23 mouse cellular contexts compared by ENCODE assay signal in the genomic region with DNA sequence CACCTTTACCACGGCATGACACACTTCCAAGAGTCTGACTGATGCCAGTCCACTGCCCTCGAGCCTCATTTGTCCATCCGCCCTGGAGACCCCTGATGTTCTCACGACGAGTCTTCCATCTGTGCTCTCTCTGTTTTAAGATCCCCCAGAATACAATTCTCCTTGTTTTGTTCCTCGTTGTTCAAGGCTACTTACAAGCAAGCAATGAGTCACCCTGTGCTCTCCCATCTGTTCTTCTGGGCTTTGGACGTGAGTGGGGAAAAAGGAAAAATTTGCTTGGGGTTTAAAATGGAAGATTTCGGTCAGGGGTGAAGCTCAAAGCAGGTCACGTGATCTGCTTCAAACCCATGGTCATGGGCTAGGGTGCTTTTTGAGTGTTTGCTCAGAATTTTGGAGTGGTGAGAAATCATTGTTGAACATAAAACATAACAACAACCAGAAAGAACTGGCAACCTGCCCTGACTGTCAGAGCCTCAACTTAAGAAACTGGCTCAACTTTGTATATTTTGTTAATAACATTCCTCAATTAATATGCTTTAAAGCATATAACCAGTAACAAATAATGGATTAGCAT. TPM values are rescaled to one million over a fixed set of nuclear protein-coding genes. Genes with fewer than 3 reads are reported as not detected.
DNase-seq lines count a peak whose midpoint lies in the region; ATAC-seq and TF ChIP-seq lines count a peak whose summit lies in the region.
"Had no signal": no experiment of that assay in that cellular context is flagged by ENCODE, and none has a peak within 500 bp of the region (broad histone marks: within the 10 kb centered on the region; RNA-seq: fewer than 3 reads in every experiment).

No protein-coding gene starts in this region.

- H3K9me3 ChIP-seq in midbrain, embryonic 15.5 days, result no peaks in the 10 kb centered on the region
- H3K9me3 ChIP-seq: hindbrain, embryonic 12.5 days; kidney, embryonic 15.5 days; limb, embryonic 15.5 days; stomach, embryonic 15.5 days had no signal

- no peak overlapping the region for H3K9ac ChIP-seq in midbrain, embryonic 15.5 days
- H3K9ac ChIP-seq: hindbrain, embryonic 12.5 days; kidney, embryonic 15.5 days; limb, embryonic 15.5 days; liver, embryonic 14.5 days; stomach, embryonic 15.5 days had no signal

- H3K36me3 ChIP-seq in myocyte (ENCODE audit: control insufficient read depth, insufficient read depth), result no peaks in the 10 kb centered on the region
- no peaks in the 10 kb centered on the region for H3K36me3 ChIP-seq in midbrain, embryonic 15.5 days (replicated peaks)
- H3K36me3 ChIP-seq: hindbrain, embryonic 12.5 days; kidney, embryonic 15.5 days; limb, embryonic 15.5 days; stomach, embryonic 15.5 days had no signal

- H3K4me2 ChIP-seq in myocyte (ENCODE audit: low read depth), result no peak overlapping the region
- no peak overlapping the region for H3K4me2 ChIP-seq in midbrain, embryonic 15.5 days
- H3K4me2 ChIP-seq: hindbrain, embryonic 12.5 days; kidney, embryonic 15.5 days; limb, embryonic 15.5 days; stomach, embryonic 15.5 days had no signal

- peak; percentile 45 to 81 for DNase-seq in adrenal gland, adult (ENCODE audit: inconsistent age in 2 of 2, low spot score in 1 of 2)
- DNase-seq in adrenal gland, postnatal 25 days, result no peak
- peak; percentile 28 for DNase-seq in kidney, postnatal 10 days
- DNase-seq in kidney, postnatal 25 days, result no peak
- DNase-seq in brain, adult 2 months (ENCODE audit: low read depth, low spot score), result peak; percentile 58
- DNase-seq: cerebellum, adult 8-10 months; cerebellum, postnatal 36 days; embryo, embryonic 11 days; gastrocnemius, postnatal 14 days; heart, adult 18-20 months; kidney, adult 11 months; left cerebral cortex, postnatal 4 days; right cerebral cortex, postnatal 14 days; thymus, postnatal 25 days had no signal

- no peak for TF ChIP-seq POLR2A in myocyte (IDR thresholded peaks at IDR 0.05; ENCODE audit: insufficient read length, low read depth)

- no peak overlapping the region for H3ac ChIP-seq in myocyte (ENCODE audit: control insufficient read depth, insufficient read length)

- WGBS in midbrain, embryonic 15.5 days, result 79% methylated on average over 9 of the region's 9 CpGs

- no peak overlapping the region for H3K27ac ChIP-seq in midbrain, embryonic 15.5 days
- H3K27ac ChIP-seq: hindbrain, embryonic 12.5 days; kidney, embryonic 15.5 days; limb, embryonic 15.5 days; liver, embryonic 14.5 days; macrophage; stomach, embryonic 15.5 days had no signal

- peaks cover 7% of the 10 kb centered on the region for H3K27me3 ChIP-seq in myocyte (ENCODE audit: control insufficient read depth, insufficient read depth, insufficient read length)
- H3K27me3 ChIP-seq in midbrain, embryonic 15.5 days (replicated peaks), result no peaks in the 10 kb centered on the region
- H3K27me3 ChIP-seq: hindbrain, embryonic 12.5 days; stomach, embryonic 15.5 days had no signal

- no peaks in the 10 kb centered on the region for H3K79me2 ChIP-seq in myocyte (ENCODE audit: control insufficient read depth, insufficient read depth)

- peaks cover 8% of the 10 kb centered on the region for H3K4me1 ChIP-seq in midbrain, embryonic 15.5 days

- H3K4me3 ChIP-seq in myocyte, result no peak overlapping the region
- no peak overlapping the region for H3K4me3 ChIP-seq in midbrain, embryonic 15.5 days
- H3K4me3 ChIP-seq: hindbrain, embryonic 12.5 days; kidney, embryonic 15.5 days; limb, embryonic 15.5 days; stomach, embryonic 15.5 days had no signal

- no peak for ATAC-seq in midbrain, embryonic 15.5 days (replicated peaks)
- ATAC-seq: forebrain, embryonic 14.5 days had no signal

TF ChIP-seq in myocyte, 11 proteins besides CTCF, POLR2A, EP300 and RAD21:
- TF ChIP-seq MYOD1 (IDR thresholded peaks at IDR 0.05; ENCODE audit: control insufficient read depth in 1 of 3, insufficient read length in 2 of 3, low read depth in 2 of 3), result no peak
- TF ChIP-seq USF1 (IDR thresholded peaks at IDR 0.05; ENCODE audit: low read depth), result peak; percentile 22

RNA-seq across cellular contexts. Expression of a gene that starts 3.8 kb away (rescaled TPM):
- 181 and 215 TPM in 2 replicates for total RNA-seq in adrenal gland, postnatal 25 days (2021)
- polyA plus RNA-seq in myocyte (2012; fragmentation: generic; extraction: Trizol), result 1.2 TPM
- 20.7 and 21.7 TPM in 2 replicates for polyA plus RNA-seq in midbrain, embryonic 15.5 days (2015; fragmentation: Nextera tagmentation; extraction: Ambion mirVana)

Comparison
In these comparisons a context has a peak if more than half of its experiments do, and no peak if none do; other contexts are left out.
1. DNase-seq: peak in adrenal gland, adult (2 of 2), kidney, postnatal 10 days (single experiment) and brain, adult 2 months (single experiment); none in adrenal gland, postnatal 25 days (single experiment) and kidney, postnatal 25 days (0 of 2).
2. RNA of a gene that starts 3.8 kb away (polyA plus RNA-seq): 20.7 to 21.7 TPM in midbrain, embryonic 15.5 days; 1.2 TPM in myocyte (single experiment); every median in the first group is over 10 times any median in the second.